Comparison of ENCODE assay signal across 8 mouse cellular contexts in genomic region chr12:69297411-69298150, GRCm38 (mm10). TPM values are rescaled to one million over a fixed set of nuclear protein-coding genes. Genes with fewer than 3 reads are reported as not detected.
A peak's percentile ranks its signal among the peaks of the same experiment; 100 is the strongest.
DNase-seq lines count a peak whose midpoint lies in the region; ATAC-seq and TF ChIP-seq lines count a peak whose summit lies in the region.

No protein-coding gene starts in this region.

- H3K36me3 ChIP-seq in liver, adult 2 months (ENCODE audit: control insufficient read depth, insufficient read depth, low read length): peaks cover 10% of the 10 kb centered on the region
- peaks cover 37% of the 10 kb centered on the region for H3K36me3 ChIP-seq in hindbrain, embryonic 14.5 days (replicated peaks; ENCODE audit: control insufficient read depth, insufficient read depth)
- peaks cover 16% of the 10 kb centered on the region for H3K36me3 ChIP-seq in midbrain, embryonic 16.5 days (ENCODE audit: control insufficient read depth, insufficient read depth, low read length)

- H3K27me3 ChIP-seq in liver, adult 2 months (ENCODE audit: control insufficient read depth, insufficient read depth, low read length): no peaks in the 10 kb centered on the region
- no peaks in the 10 kb centered on the region for H3K27me3 ChIP-seq in hindbrain, embryonic 14.5 days (ENCODE audit: control insufficient read depth, insufficient read depth, low read length)
- H3K27me3 ChIP-seq in midbrain, embryonic 16.5 days (ENCODE audit: control insufficient read depth, insufficient read depth, low read depth, low read length): no peaks in the 10 kb centered on the region

- DNase-seq in liver, adult 2 months (ENCODE audit: extremely low read depth, low read depth, low spot score): peak; percentile 48
- no peak for DNase-seq in liver
- peak; percentile 32 for DNase-seq in hindbrain, embryonic 14.5 days (ENCODE audit: low spot score)
- DNase-seq in adrenal gland, postnatal 14 days: no peak
- DNase-seq in frontal cortex, postnatal 10 days (ENCODE audit: low spot score in 2 of 2): no peak

- H3K4me3 ChIP-seq in liver, adult 2 months (ENCODE audit: insufficient read depth, low read depth, low read length): peak overlapping the region; percentile 96
- peak overlapping the region; percentile 90 for H3K4me3 ChIP-seq in cortical plate, adult 2 months (ENCODE audit: insufficient read depth, low read length)
- H3K4me3 ChIP-seq in hindbrain, embryonic 14.5 days (replicated peaks; ENCODE audit: low read length): peak overlapping the region; percentile 94
- peak overlapping the region; percentile 99 for H3K4me3 ChIP-seq in midbrain, embryonic 16.5 days (ENCODE audit: low read depth, low read length)

- no peaks in the 10 kb centered on the region for H3K9me3 ChIP-seq in hindbrain, embryonic 14.5 days (ENCODE audit: control insufficient read depth, low read length)
- no peaks in the 10 kb centered on the region for H3K9me3 ChIP-seq in midbrain, embryonic 16.5 days (replicated peaks; ENCODE audit: control insufficient read depth, low read length, poor library complexity, severe bottlenecking)

- TF ChIP-seq POLR2A in liver, adult 2 months (IDR thresholded peaks at IDR 0.05; ENCODE audit: extremely low read depth, insufficient read depth, low read length): no peak
- TF ChIP-seq POLR2A in cortical plate, adult 2 months (IDR thresholded peaks at IDR 0.05; ENCODE audit: extremely low read depth, insufficient read depth, low read length): no peak

- WGBS in liver, adult 2 months: 15% methylated on average over 20 of the region's 20 CpGs
- WGBS in hindbrain, embryonic 14.5 days: 18% methylated on average over 20 of the region's 20 CpGs
- WGBS in midbrain, embryonic 16.5 days: 20% methylated on average over 20 of the region's 20 CpGs

- H3K9ac ChIP-seq in liver, adult 2 months (ENCODE audit: low read depth, low read length): peak overlapping the region; percentile 98
- H3K9ac ChIP-seq in hindbrain, embryonic 14.5 days: peak overlapping the region; percentile 99
- H3K9ac ChIP-seq in midbrain, embryonic 16.5 days (ENCODE audit: low read depth, low read length): peak overlapping the region; percentile 99

- H3K4me1 ChIP-seq in liver, adult 2 months (ENCODE audit: control insufficient read depth, insufficient read depth, low read length): peaks cover 11% of the 10 kb centered on the region
- peaks cover 5% of the 10 kb centered on the region for H3K4me1 ChIP-seq in cortical plate, adult 2 months (ENCODE audit: control insufficient read depth, insufficient read depth, low read length)
- H3K4me1 ChIP-seq in hindbrain, embryonic 14.5 days (replicated peaks; ENCODE audit: control insufficient read depth, insufficient read depth, low read length): peaks cover 21% of the 10 kb centered on the region
- H3K4me1 ChIP-seq in midbrain, embryonic 16.5 days (ENCODE audit: control insufficient read depth, insufficient read depth, low read length): peaks cover 21% of the 10 kb centered on the region

- no peak for ATAC-seq in hindbrain, embryonic 14.5 days (ENCODE audit: low FRiP score)
- ATAC-seq in midbrain, embryonic 16.5 days: peak; percentile 22; the same call in 1 of the 2 replicates
- ATAC-seq in megakaryocyte progenitor cell, adult 5-6 weeks (replicated peaks; ENCODE audit: poor library complexity): no peak

- peak overlapping the region; percentile 75 for H3K4me2 ChIP-seq in hindbrain, embryonic 14.5 days (replicated peaks)
- peak overlapping the region; percentile 86 for H3K4me2 ChIP-seq in midbrain, embryonic 16.5 days (ENCODE audit: low read length)

- peak overlapping the region; percentile 83 for H3K27ac ChIP-seq in liver, adult 2 months (replicated peaks; ENCODE audit: insufficient read depth, low read depth, low read length)
- H3K27ac ChIP-seq in cortical plate, adult 2 months (ENCODE audit: insufficient read depth, low read length): peak overlapping the region; percentile 80
- H3K27ac ChIP-seq in hindbrain, embryonic 14.5 days: peak overlapping the region; percentile 97
- H3K27ac ChIP-seq in midbrain, embryonic 16.5 days (ENCODE audit: low read length): peak overlapping the region; percentile 96

- no peak for TF ChIP-seq CTCF in liver, adult 2 months (IDR thresholded peaks at IDR 0.05; ENCODE audit: low read depth, low read length)
- TF ChIP-seq CTCF in cortical plate, adult 2 months (IDR thresholded peaks at IDR 0.05; ENCODE audit: extremely low read depth, insufficient read depth, low read length): no peak

- H3K79me2 ChIP-seq in liver, adult 2 months (ENCODE audit: control insufficient read depth, insufficient read depth, low read length): peaks cover 10% of the 10 kb centered on the region; the same call in 1 of the 2 replicates

RNA-seq across cellular contexts. Expression of gene Klhdc2, which starts 1.1 kb away (rescaled TPM):
- 40.5 and 43.0 TPM in 2 replicates for total RNA-seq in liver, adult 2 months (2014; rRNA removed)
- 22.2 TPM in 2 replicates for polyA plus RNA-seq in liver, adult 2 months (2012; rRNA removed)
- polyA plus RNA-seq in cortical plate, adult 2 months (2012; rRNA removed): 122 and 123 TPM in 2 replicates
- polyA plus RNA-seq in hindbrain, embryonic 14.5 days (2014; fragmentation: Nextera tagmentation; extraction: Ambion mirVana): 286 TPM in 2 replicates
- 282 and 300 TPM in 2 replicates for polyA plus RNA-seq in midbrain, embryonic 16.5 days (2015; fragmentation: Nextera tagmentation; extraction: Ambion mirVana)
- 61.9 and 66.9 TPM in 2 replicates for total RNA-seq in megakaryocyte progenitor cell, adult 5-6 weeks (2015)
- 55.0 and 64.9 TPM in 2 replicates for total RNA-seq in megakaryocyte progenitor cell, adult 5-6 weeks (2017)
- 55.6 and 67.7 TPM in 2 replicates for total RNA-seq in adrenal gland, postnatal 14 days (2021)

RNA-seq across cellular contexts. Expression of gene Klhdc1, which starts 56.6 kb away (rescaled TPM):
- 0.46 and 0.67 TPM in 2 replicates for total RNA-seq in liver, adult 2 months (2014; rRNA removed)
- polyA plus RNA-seq in liver, adult 2 months (2012; rRNA removed): 0.07 and 0.10 TPM in 2 replicates
- polyA plus RNA-seq in cortical plate, adult 2 months (2012; rRNA removed): 11.5 and 14.1 TPM in 2 replicates
- polyA plus RNA-seq in hindbrain, embryonic 14.5 days (2014; fragmentation: Nextera tagmentation; extraction: Ambion mirVana): 13.7 and 17.2 TPM in 2 replicates
- 15.6 and 19.3 TPM in 2 replicates for polyA plus RNA-seq in midbrain, embryonic 16.5 days (2015; fragmentation: Nextera tagmentation; extraction: Ambion mirVana)
- total RNA-seq in megakaryocyte progenitor cell, adult 5-6 weeks (2015): 3.6 and 4.0 TPM in 2 replicates
- 4.4 and 10.1 TPM in 2 replicates for total RNA-seq in megakaryocyte progenitor cell, adult 5-6 weeks (2017)
- 7.8 and 10.0 TPM in 2 replicates for total RNA-seq in adrenal gland, postnatal 14 days (2021)

RNA-seq across cellular contexts. Expression of gene Nemf, which starts 59.4 kb away (rescaled TPM):
- total RNA-seq in liver, adult 2 months (2014; rRNA removed): 14.6 and 16.0 TPM in 2 replicates
- 1.7 and 2.2 TPM in 2 replicates for polyA plus RNA-seq in liver, adult 2 months (2012; rRNA removed)
- 33.7 and 34.4 TPM in 2 replicates for polyA plus RNA-seq in cortical plate, adult 2 months (2012; rRNA removed)
- 77.2 and 80.9 TPM in 2 replicates for polyA plus RNA-seq in hindbrain, embryonic 14.5 days (2014; fragmentation: Nextera tagmentation; extraction: Ambion mirVana)
- 86.5 and 91.1 TPM in 2 replicates for polyA plus RNA-seq in midbrain, embryonic 16.5 days (2015; fragmentation: Nextera tagmentation; extraction: Ambion mirVana)
- total RNA-seq in megakaryocyte progenitor cell, adult 5-6 weeks (2015): 62.7 and 76.9 TPM in 2 replicates
- 80.0 and 130 TPM in 2 replicates for total RNA-seq in megakaryocyte progenitor cell, adult 5-6 weeks (2017)
- total RNA-seq in adrenal gland, postnatal 14 days (2021): 39.1 and 45.4 TPM in 2 replicates

Comparison
In these comparisons a context has a peak if more than half of its experiments do, and no peak if none do; other contexts are left out.
1. DNase-seq: peak in liver, adult 2 months (single experiment) and hindbrain, embryonic 14.5 days (single experiment); none in liver (single experiment), adrenal gland, postnatal 14 days (single experiment) and frontal cortex, postnatal 10 days (0 of 2).
2. RNA of gene Klhdc1, which starts 56.6 kb away (polyA plus RNA-seq): 15.6 to 19.3 TPM in midbrain, embryonic 16.5 days, 13.7 to 17.2 TPM in hindbrain, embryonic 14.5 days and 11.5 to 14.1 TPM in cortical plate, adult 2 months; 0.07 to 0.10 TPM in liver, adult 2 months; every median in the first group is over 10 times any median in the second.
3. RNA of gene Nemf, which starts 59.4 kb away (polyA plus RNA-seq): 86.5 to 91.1 TPM in midbrain, embryonic 16.5 days, 77.2 to 80.9 TPM in hindbrain, embryonic 14.5 days and 33.7 to 34.4 TPM in cortical plate, adult 2 months; 1.7 to 2.2 TPM in liver, adult 2 months; every median in the first group is over 10 times any median in the second.
4. Peak in every context shown above with its lines, with median percentiles within 50 percentile points of each other: H3K27ac ChIP-seq, H3K4me3 ChIP-seq and H3K9ac ChIP-seq.